Mouse (Mus musculus) cerebellum, adult 2 months (tissue): ENCODE data around the gene Slc6a6. TPM values are rescaled to one million over a fixed set of nuclear protein-coding genes. Genes with fewer than 3 reads are reported as not detected.

Experiments used
- DNase-seq, 2 experiments: peaks; one replicate each; pipeline ENCODE4 v3.0.0; 2021
- H3K27ac ChIP-seq: fragments of 200-500 bp; 2 replicates; pipeline ENCODE4 v1.5.1; 2012; ENCODE audit warnings: low read length, control low read depth, inconsistent platforms; ENCODE audit not compliant: insufficient read depth
- H3K27me3 ChIP-seq: fragments of 200-500 bp; 2 replicates; pipeline ENCODE4 v1.6.1; 2012; ENCODE audit warnings: inconsistent platforms, mild to moderate bottlenecking, low read length, moderate library complexity; ENCODE audit not compliant: control insufficient read depth, insufficient read depth
- H3K4me1 ChIP-seq: fragments of 200-500 bp; 2 replicates; pipeline ENCODE4 v1.6.1; 2011; ENCODE audit warnings: low read length; ENCODE audit not compliant: control insufficient read depth, insufficient read depth
- H3K4me3 ChIP-seq: fragments of 200-500 bp; replicated peaks from 2 replicates; pipeline ENCODE3; 2011; ENCODE audit warnings: mild to moderate bottlenecking, low read depth, low read length, control low read depth; ENCODE audit not compliant: insufficient read depth
- CTCF ChIP-seq: fragments of 200-500 bp; IDR thresholded peaks from 2 replicates; pipeline ENCODE4 v1.5.1; 2011; ENCODE audit warnings: low read depth, mild to moderate bottlenecking, control low read depth, low read length, moderate library complexity, borderline replicate concordance; ENCODE audit not compliant: insufficient read depth
- POLR2A ChIP-seq: fragments of 200-500 bp; IDR thresholded peaks from 2 replicates; pipeline ENCODE4 v1.6.1; 2011; ENCODE audit warnings: low read length, control low read depth, borderline replicate concordance; ENCODE audit not compliant: insufficient read depth
- WGBS: fragments of 180-500 bp; shearing (Covaris S2); methylation state at CpG from one replicate; pipeline ENCODE4 v1.1.7; 2018; 5-methylcytosine and 5-hydroxymethylcytosine counted together
- polyA plus RNA-seq: library from polyadenylated mRNA; depleted of rRNA; stranded (reverse); fragments of >200 nt; gene quantifications from 2 replicates; pipeline ENCODE4 v1.2.3, GENCODE M21; 2012

The Slc6a6 gene
- polyA plus RNA-seq, 1 experiment, result 79.3 TPM

DNA sequence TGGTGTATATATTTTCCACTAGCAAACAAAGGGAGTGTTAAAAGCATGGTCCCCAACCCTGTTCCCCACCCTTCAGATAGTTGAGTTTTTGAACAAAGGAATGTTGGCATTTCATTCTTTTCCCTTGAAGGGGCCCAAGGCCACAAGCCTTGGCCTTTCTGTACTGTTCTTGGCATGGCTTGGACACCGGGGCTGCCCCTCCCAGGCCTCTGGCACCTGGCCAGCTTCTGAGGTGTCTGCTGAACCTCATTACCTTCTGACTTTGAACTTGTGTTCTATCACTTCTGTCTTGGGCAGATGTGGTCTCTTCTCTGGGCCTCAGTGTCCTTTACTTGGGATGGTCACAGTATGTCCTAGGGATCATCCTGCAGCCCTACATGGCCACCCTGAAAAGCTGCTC, 43.5 kb downstream of the Slc6a6 start:
- Histone ChIP-seq H3K4me1 (0 out of 2 replicates have a peak, but pooled peaks cover 7% of the 10 kb centered on the region), H3K27me3 (no peaks in the 10 kb centered on the region), H3K27ac (no peak overlapping the region), H3K4me3 (no peak overlapping the region)
- 52% methylated on average over 1 of the region's 1 CpGs for WGBS
- no peak for DNase-seq
- TF ChIP-seq POLR2A, result no peak
- TF ChIP-seq CTCF, result no peak

DNA sequence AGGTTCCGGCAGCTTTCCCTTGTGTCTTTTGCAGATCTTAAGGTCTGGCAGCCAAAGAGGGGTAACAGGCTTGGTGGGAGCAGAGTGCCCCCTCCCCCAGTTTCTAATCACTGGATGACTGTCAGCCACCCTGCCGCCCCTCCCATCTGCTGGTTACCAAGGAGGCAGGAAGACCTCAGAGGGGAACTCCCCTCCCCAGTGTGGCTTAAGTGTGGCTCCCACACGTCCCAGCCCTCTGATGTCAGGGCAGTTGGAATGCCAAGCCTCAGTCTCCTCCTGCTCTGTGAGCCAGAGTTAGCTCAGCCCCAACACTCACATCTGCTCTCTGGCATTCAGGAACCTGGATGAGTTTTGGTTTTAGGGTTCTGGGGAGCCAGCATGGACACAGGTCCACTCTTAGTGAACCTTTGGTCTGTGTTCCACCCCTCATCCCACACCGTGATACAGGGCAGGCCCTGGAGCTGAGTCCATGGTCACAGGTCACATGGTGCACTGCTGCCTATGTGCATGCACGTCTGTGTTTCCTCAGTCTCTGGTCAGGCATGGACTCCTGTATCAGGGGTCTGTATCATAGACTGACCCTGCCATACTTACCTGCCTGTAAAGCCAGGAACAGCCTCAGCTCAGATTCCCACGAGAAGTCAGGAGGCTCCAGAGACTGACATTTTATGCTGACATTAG, 45.2 kb downstream of the Slc6a6 start:
- no peak for TF ChIP-seq POLR2A
- no peak for TF ChIP-seq CTCF
- Histone ChIP-seq H3K27me3 (no peaks in the 10 kb centered on the region), H3K4me1 (0 out of 2 replicates have a peak, but pooled peaks cover 7% of the 10 kb centered on the region), H3K4me3 (no peak overlapping the region), H3K27ac (no peak overlapping the region; the same call in 1 of the 2 replicates)
- no peak for DNase-seq
- WGBS, result 79% methylated on average over 6 of the region's 6 CpGs

GRCm38 (mm10) chr6:91729677-91730127, 45.8 kb downstream of the Slc6a6 start:
- TF ChIP-seq POLR2A, result no peak
- TF ChIP-seq CTCF, result no peak
- 46% methylated on average over 12 of the region's 12 CpGs for WGBS
- H3K27me3 ChIP-seq, result no peaks in the 10 kb centered on the region
- no peak overlapping the region; the same call in 1 of the 2 replicates for H3K27ac ChIP-seq
- H3K4me3 ChIP-seq, result no peak overlapping the region
- 0 out of 2 replicates have a peak, but pooled peaks cover 7% of the 10 kb centered on the region for H3K4me1 ChIP-seq
- peak in 1 of 2 experiments; percentile 38 for DNase-seq

DNA sequence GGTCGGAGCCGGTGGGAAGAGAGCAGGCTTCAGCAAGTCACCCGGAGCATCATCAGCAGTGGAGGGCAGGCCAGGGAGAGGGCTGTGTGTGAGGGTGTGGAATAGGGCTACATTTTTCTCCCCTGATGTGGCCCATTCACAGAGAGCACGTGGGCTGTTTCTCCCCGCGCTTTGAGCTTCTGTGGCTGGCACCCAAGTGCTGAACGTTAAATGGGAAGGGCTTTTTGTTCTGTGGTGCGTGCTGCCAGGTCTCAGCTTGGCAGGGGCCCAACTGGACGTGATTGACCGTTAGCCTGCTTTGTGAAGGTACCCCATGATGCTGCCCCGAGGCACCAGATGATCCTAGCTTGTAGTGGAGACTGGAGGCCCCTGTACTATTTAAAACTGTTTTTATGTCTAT, 48.3 kb downstream of the Slc6a6 start:
- H3K4me3 ChIP-seq, result no peak overlapping the region
- WGBS, result 51% methylated on average over 11 of the region's 11 CpGs
- no peak overlapping the region for H3K27ac ChIP-seq
- no peak for TF ChIP-seq POLR2A
- no peak for TF ChIP-seq CTCF
- H3K4me1 ChIP-seq, result 0 out of 2 replicates have a peak, but pooled peaks cover 7% of the 10 kb centered on the region
- H3K27me3 ChIP-seq, result no peaks in the 10 kb centered on the region
- DNase-seq, result no peak

DNA sequence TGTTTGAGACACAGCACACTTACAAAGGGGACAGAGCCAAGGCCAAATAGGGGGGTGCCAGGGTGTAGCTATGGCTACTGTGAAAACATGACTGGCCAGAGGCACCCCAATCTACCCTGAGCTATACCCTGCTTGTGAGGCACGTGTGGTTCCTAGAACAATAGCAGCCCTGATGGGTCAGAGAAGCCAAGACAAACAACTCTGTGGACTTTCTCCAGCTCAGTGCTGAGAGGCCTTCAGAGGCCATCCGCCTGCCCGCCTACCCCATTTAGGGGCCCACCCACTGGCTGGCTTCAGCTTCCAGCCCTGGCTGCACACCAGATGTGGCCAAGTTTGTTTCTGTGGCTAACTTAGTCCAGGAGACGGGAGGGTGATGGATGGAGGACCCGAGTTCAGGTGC, 52.6 kb downstream of the Slc6a6 start:
- WGBS, result 62% methylated on average over 5 of the region's 5 CpGs
- DNase-seq, result no peak

DNA sequence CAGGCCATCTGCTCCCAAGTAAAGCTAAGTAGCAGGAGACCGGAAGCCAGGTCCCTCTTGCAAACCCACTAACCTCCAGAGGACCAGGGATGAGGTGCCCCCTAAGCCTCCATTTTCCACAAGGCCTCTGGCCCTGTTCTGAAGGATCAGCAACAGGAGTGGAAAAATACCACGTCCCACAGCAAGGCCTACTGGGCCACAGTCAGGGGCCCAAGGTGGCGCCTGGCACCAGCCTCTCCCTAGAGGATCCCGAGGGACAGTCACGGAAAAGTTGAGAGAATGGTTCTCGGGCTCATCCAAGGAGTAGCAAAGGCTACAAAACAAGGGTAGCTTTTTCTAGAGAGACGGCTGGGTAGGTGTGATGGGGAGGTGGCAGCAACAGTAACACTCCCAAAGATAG, 53.6 kb downstream of the Slc6a6 start:
- H3K4me3 ChIP-seq, result no peak overlapping the region
- no peak for TF ChIP-seq CTCF
- TF ChIP-seq POLR2A, result no peak
- no peak overlapping the region for H3K27ac ChIP-seq
- WGBS, result 93% methylated on average over 7 of the region's 7 CpGs
- no peaks in the 10 kb centered on the region for H3K4me1 ChIP-seq
- no peaks in the 10 kb centered on the region for H3K27me3 ChIP-seq
- no peak for DNase-seq

More for the DNA sequence above, 52.6 kb downstream of the Slc6a6 start:
- H3K27me3 ChIP-seq, result no peaks in the 10 kb centered on the region
- H3K27ac ChIP-seq, result peak overlapping the region; percentile 25; the same call in 1 of the 2 replicates
- no peak for TF ChIP-seq POLR2A
- no peak for TF ChIP-seq CTCF
- no peaks in the 10 kb centered on the region for H3K4me1 ChIP-seq
- no peak overlapping the region for H3K4me3 ChIP-seq

GRCm38 (mm10) chr6:91738058-91738457, 54.2 kb downstream of the Slc6a6 start:
- H3K4me3 ChIP-seq, result no peak overlapping the region
- WGBS, result 69% methylated on average over 5 of the region's 5 CpGs
- no peaks in the 10 kb centered on the region for H3K27me3 ChIP-seq
- no peak for TF ChIP-seq POLR2A
- no peak overlapping the region for H3K27ac ChIP-seq
- no peaks in the 10 kb centered on the region for H3K4me1 ChIP-seq
- no peak for DNase-seq

- 0 out of 2 replicates have a peak, but pooled peaks cover 2% of the 10 kb centered on the region for H3K4me1 ChIP-seq
- no peak overlapping the region for H3K27ac ChIP-seq
- peak; percentile 47 to 69 for DNase-seq
- no peaks in the 10 kb centered on the region for H3K27me3 ChIP-seq
- 70% methylated on average over 11 of the region's 11 CpGs for WGBS
- TF ChIP-seq POLR2A, result no peak
- TF ChIP-seq CTCF, result peak; percentile 99
- no peak overlapping the region for H3K4me3 ChIP-seq
These were observed 57.2 kb downstream of the Slc6a6 start for GRCm38 (mm10) chr6:91741046-91741445.
